In the genomic region with DNA sequence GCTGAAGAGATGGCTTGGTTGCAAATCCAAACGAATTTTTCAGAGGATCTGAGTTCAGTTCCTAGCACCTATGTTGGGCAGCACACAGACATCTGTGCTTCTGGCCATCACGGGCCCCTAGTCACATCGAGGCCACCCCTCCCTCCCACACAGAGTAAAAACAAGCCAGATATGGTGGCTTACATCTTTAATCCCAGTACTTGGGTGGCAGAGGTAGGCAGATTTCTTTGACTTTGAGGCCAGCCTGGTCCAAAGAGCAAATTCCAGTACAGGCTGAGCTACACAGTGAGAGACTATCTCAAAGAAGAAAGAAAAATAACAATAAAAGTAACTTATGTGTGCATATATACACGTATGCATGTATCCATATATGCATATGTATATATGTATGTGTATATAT, we compare ENCODE assay signal across 24 mouse cellular contexts. TPM values are rescaled to one million over a fixed set of nuclear protein-coding genes. Genes with fewer than 3 reads are reported as not detected.
A peak's percentile ranks its signal among the peaks of the same experiment; 100 is the strongest.
DNase-seq lines count a peak whose midpoint lies in the region; ATAC-seq lines count a peak whose summit lies in the region.
"Had no signal": no experiment of that assay in that cellular context is flagged by ENCODE, and none has a peak within 500 bp of the region (broad histone marks: within the 10 kb centered on the region; RNA-seq: fewer than 3 reads in every experiment).

No protein-coding gene starts in this region.

- no peaks in the 10 kb centered on the region for H3K27me3 ChIP-seq in midbrain, embryonic 11.5 days (ENCODE audit: control insufficient read depth, insufficient read depth, low read length)
- no peaks in the 10 kb centered on the region for H3K27me3 ChIP-seq in midbrain, embryonic 13.5 days
- H3K27me3 ChIP-seq: CH12.LX; embryonic facial prominence, embryonic 12.5 days; forebrain, embryonic 13.5 days; forebrain, embryonic 15.5 days had no signal

- no peak overlapping the region for H3K4me3 ChIP-seq in midbrain, embryonic 11.5 days (ENCODE audit: low read depth, low read length)
- no peak overlapping the region for H3K4me3 ChIP-seq in midbrain, embryonic 13.5 days (replicated peaks)
- H3K4me3 ChIP-seq: embryonic facial prominence, embryonic 10.5 days; embryonic facial prominence, embryonic 12.5 days; forebrain, embryonic 13.5 days; forebrain, embryonic 15.5 days had no signal

- no peaks in the 10 kb centered on the region for H3K36me3 ChIP-seq in midbrain, embryonic 11.5 days (ENCODE audit: control insufficient read depth, insufficient read depth, low read length)
- no peaks in the 10 kb centered on the region for H3K36me3 ChIP-seq in midbrain, embryonic 13.5 days
- H3K36me3 ChIP-seq: embryonic facial prominence, embryonic 10.5 days; embryonic facial prominence, embryonic 12.5 days; forebrain, embryonic 15.5 days; G1E had no signal

- H3K4me1 ChIP-seq in midbrain, embryonic 11.5 days (ENCODE audit: control insufficient read depth, insufficient read depth, low read length) = no peaks in the 10 kb centered on the region
- H3K4me1 ChIP-seq in midbrain, embryonic 13.5 days (replicated peaks) = no peaks in the 10 kb centered on the region
- H3K4me1 ChIP-seq: embryonic facial prominence, embryonic 12.5 days; forebrain, embryonic 13.5 days; forebrain, embryonic 15.5 days had no signal

- no peaks in the 10 kb centered on the region for H3K9me3 ChIP-seq in midbrain, embryonic 11.5 days (ENCODE audit: control insufficient read depth, low read length)
- no peaks in the 10 kb centered on the region for H3K9me3 ChIP-seq in midbrain, embryonic 13.5 days
- H3K9me3 ChIP-seq: embryonic facial prominence, embryonic 10.5 days; embryonic facial prominence, embryonic 12.5 days; forebrain, embryonic 13.5 days; forebrain, embryonic 15.5 days; G1E had no signal

- WGBS in midbrain, embryonic 11.5 days = 75% methylated on average over 4 of the region's 4 CpGs
- WGBS in midbrain, embryonic 13.5 days = 69% methylated on average over 4 of the region's 4 CpGs

- no peak for ATAC-seq in midbrain, embryonic 11.5 days (ENCODE audit: low FRiP score)
- no peak for ATAC-seq in midbrain, embryonic 13.5 days
- ATAC-seq: CD4-positive, CD25-positive, alpha-beta regulatory T cell, adult 4 months; forebrain, embryonic 13.5 days; forebrain, embryonic 15.5 days; forebrain, postnatal 0 days had no signal

- peak; percentile 9 for DNase-seq in kidney, adult 18-20 months
- DNase-seq in kidney, postnatal 4 days = no peak
- peak; percentile 30 to 35 for DNase-seq in kidney, adult 8-10 months
- DNase-seq in kidney, postnatal 14 days = no peak
- peak; percentile 68 for DNase-seq in midbrain, embryonic 11.5 days (ENCODE audit: low spot score, missing footprints)
- DNase-seq: adrenal gland, adult 2 months; adrenal gland, postnatal 10 days; adrenal gland, postnatal 36 days; B cell, adult 2 months; cerebellum, adult 11-12 months; cerebellum, adult 2 months; cerebellum, adult 9-10 months; cerebellum, postnatal 10 days; cerebellum, postnatal 25 days; forebrain, postnatal 0 days had no signal

- no peak overlapping the region for H3K9ac ChIP-seq in midbrain, embryonic 11.5 days (ENCODE audit: low read length)
- H3K9ac ChIP-seq in midbrain, embryonic 13.5 days (replicated peaks) = no peak overlapping the region
- H3K9ac ChIP-seq: embryonic facial prominence, embryonic 12.5 days; forebrain, embryonic 13.5 days; forebrain, embryonic 15.5 days; forebrain, postnatal 0 days had no signal

- no peak overlapping the region for H3K4me2 ChIP-seq in midbrain, embryonic 11.5 days
- H3K4me2 ChIP-seq in midbrain, embryonic 13.5 days (replicated peaks) = no peak overlapping the region
- H3K4me2 ChIP-seq: embryonic facial prominence, embryonic 12.5 days; forebrain, embryonic 13.5 days; forebrain, embryonic 15.5 days had no signal

- no peak overlapping the region for H3K27ac ChIP-seq in midbrain, embryonic 11.5 days (ENCODE audit: low read depth, low read length)
- H3K27ac ChIP-seq in midbrain, embryonic 13.5 days = no peak overlapping the region
- H3K27ac ChIP-seq: embryonic facial prominence, embryonic 10.5 days; embryonic facial prominence, embryonic 12.5 days; forebrain, embryonic 13.5 days; forebrain, embryonic 15.5 days had no signal

RNA-seq across cellular contexts. Expression of gene Tmprss4, which starts 2.2 kb away (rescaled TPM):
- not detected in 2 replicates for polyA plus RNA-seq in midbrain, embryonic 11.5 days (2014; fragmentation: Nextera tagmentation; extraction: Ambion mirVana)
- polyA plus RNA-seq in midbrain, embryonic 13.5 days (2015; fragmentation: Nextera tagmentation; extraction: Ambion mirVana) = not detected in 2 replicates
- polyA plus RNA-seq: adrenal gland, adult 2 months; CD4-positive, CD25-positive, alpha-beta regulatory T cell, adult 4 months; forebrain, embryonic 11.5 days; forebrain, embryonic 13.5 days; forebrain, embryonic 15.5 days; forebrain, postnatal 0 days; G1E had no signal

RNA-seq across cellular contexts. Expression of gene BC049352, which starts 24.3 kb away (rescaled TPM):
- not detected in 2 replicates for polyA plus RNA-seq in midbrain, embryonic 11.5 days (2014; fragmentation: Nextera tagmentation; extraction: Ambion mirVana)
- polyA plus RNA-seq in midbrain, embryonic 13.5 days (2015; fragmentation: Nextera tagmentation; extraction: Ambion mirVana) = not detected in 2 replicates
- polyA plus RNA-seq: embryonic facial prominence, embryonic 10.5 days; forebrain, embryonic 11.5 days; forebrain, embryonic 13.5 days; forebrain, embryonic 15.5 days; G1E had no signal

Comparison
In these comparisons a context has a peak if more than half of its experiments do, and no peak if none do; other contexts are left out.
1. DNase-seq: peak in kidney, adult 18-20 months (single experiment), kidney, adult 8-10 months (2 of 2) and midbrain, embryonic 11.5 days (single experiment); none in kidney, postnatal 4 days (0 of 2) and kidney, postnatal 14 days (single experiment).